Mouse (Mus musculus) R1 (cell line): Measurements from ENCODE around the gene Gcg.
A peak's percentile ranks its signal among the peaks of the same experiment; 100 is the strongest.

Experiments
- DNase-seq: peaks from one replicate; pipeline ENCODE4 v3.0.0-alpha.2; 2018; ENCODE audit warnings: low read depth, low spot score

Gcg gene

DNA sequence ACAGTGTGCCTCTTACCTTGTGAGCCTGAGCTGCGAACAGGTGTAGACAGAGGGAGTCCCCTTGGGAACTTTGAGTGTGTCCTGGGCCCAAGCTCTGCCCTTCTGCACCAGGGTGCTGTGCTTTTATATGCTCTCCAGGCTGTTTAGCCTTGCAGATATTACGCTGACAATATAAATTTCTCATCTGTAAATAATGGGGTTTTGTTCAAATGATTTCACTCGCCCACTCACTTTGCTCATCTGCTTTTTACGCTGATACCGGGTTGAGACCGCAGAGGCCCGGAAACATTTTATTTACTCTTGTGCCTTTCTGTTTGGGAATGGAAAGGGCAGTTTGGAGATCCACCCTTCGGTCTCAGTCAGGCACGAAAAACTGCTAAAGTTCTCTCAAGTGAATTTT, at the start of gene Gcg:
Gene Gcg (minus strand): TSS at position 101 of the 400 bp plus-strand sequence.
- no peak for DNase-seq

DNA sequence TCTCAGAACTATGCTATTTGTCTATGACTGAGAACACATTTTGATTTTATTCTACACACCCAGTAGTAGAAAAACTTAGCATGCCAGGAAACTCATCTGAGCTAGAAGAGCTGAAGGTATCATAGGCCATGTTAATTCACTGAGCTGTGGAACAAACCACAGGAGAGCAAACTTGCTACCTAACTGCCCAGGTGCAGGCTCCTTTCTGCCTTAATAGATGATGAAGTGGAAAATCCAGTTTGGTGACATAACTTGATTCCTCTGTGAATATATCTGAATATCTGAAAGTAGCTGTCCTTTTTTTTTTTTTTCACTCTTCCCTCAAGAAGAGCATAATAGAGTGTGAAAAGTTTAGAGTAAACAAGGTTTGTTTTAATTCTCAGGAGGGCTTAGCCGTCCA, 47.6 kb upstream of the Gcg start:
- no peak for DNase-seq

GRCm38 (mm10) chr2:62526399-62526798, 42.9 kb upstream of the Gcg start:
- DNase-seq, result no peak

DNA sequence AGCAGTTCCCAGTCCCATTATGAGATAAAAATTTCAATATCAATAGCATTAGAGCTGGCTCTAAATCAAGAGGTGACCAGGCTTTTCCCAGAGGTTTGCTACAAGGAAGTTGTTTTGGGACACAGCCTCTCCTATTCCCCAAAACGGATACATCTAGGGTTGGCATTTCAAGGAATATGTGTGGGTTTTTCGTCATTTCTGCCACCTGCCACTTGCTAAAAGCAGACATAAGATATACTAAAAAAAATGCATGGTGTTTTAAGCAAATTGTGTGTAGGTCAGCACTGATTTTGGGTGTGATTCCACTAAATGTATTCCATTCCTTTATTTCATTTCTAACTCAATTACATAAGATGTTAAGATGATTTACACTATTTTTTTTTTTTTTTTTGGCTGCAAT, 34.3 kb upstream of the Gcg start:
- DNase-seq, result no peak

DNA sequence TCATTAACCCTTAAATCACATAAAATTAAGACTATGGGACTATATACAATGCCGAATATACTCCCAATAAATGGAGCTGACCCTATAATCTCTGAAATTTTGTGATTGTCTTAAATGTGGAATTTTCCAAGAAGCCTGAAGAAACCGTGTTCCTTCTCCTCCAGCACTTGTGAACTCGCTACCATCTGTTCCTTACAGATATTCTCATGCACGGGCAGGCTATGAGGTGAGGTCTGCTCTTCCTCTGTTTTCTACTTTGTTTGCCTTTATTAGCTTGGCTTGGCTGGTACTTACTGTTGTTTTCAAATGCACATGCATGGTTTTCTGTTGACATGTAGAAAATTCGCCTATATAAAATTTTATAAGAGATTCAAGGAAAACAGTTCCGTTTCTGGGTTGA, 31.0 kb upstream of the Gcg start:
- DNase-seq, result no peak

- DNase-seq, result no peak
Observed at GRCm38 (mm10) chr2:62513477-62513876, 30.0 kb upstream of the Gcg start.

GRCm38 (mm10) chr2:62507130-62507529, 23.7 kb upstream of the Gcg start:
- DNase-seq, result no peak

DNA sequence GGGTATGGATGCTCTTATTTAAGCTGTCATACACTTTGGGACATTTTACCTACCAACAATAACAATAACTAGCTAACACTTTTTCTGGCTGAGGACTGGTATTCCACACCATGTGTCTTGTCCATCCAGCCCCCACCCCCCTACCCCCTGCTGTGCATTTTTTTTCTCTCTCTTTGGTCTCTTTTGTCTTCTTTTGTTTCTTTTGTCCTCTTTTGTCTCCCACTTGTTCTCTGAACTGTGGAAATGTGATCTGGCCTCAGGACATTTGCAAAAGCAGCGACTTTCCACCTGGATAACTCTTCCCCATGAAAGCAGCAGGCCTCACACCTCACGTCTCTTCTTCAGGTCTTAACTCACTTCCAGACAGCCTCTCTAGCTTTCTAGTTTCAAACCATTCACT, 23.0 kb upstream of the Gcg start:
- peak; percentile 62 for DNase-seq

GRCm38 (mm10) chr2:62504269-62504796, 20.9 kb upstream of the Gcg start:
- no peak for DNase-seq

- DNase-seq, result no peak
Observed at GRCm38 (mm10) chr2:62503326-62503725, 19.9 kb upstream of the Gcg start.

DNA sequence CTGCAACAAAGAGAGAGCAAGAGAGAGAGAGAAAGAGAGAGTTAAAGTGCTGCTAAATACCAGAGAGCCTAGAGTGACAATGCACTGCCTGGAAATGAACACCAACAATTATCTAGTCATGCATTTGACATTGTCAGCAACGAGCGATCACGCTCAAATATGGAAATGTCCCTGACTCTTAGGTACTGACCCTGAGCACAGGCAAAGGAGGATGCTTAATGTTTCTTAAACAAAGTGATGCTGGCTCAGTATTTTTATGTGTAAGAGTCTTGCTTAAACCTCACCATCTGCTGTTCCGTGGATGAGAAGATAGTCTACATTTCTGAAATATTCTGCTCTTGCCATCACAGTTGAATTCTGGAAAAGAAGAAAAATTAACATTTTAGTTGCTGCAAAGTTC, 19.1 kb upstream of the Gcg start:
- DNase-seq, result no peak

GRCm38 (mm10) chr2:62498821-62499220, 15.4 kb upstream of the Gcg start:
- no peak for DNase-seq

DNA sequence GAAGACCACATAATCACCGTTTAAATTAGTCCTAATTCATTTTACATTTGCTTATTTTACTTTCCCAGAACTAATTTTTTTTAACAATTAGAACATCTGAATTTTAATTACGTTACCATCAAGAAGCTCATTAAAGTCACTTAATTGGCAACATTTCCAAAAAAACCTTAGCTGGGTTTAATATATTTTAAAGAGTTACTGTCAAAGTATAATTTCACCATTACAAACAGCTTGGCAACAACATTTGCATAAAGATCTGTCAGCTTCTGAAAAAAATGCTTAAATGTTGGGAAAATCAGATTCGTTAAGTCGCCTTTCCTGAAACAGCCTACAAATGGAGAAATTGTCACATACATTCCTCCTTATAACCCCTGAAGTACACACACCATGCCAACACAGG, 14.6 kb upstream of the Gcg start:
- DNase-seq, result no peak

DNA sequence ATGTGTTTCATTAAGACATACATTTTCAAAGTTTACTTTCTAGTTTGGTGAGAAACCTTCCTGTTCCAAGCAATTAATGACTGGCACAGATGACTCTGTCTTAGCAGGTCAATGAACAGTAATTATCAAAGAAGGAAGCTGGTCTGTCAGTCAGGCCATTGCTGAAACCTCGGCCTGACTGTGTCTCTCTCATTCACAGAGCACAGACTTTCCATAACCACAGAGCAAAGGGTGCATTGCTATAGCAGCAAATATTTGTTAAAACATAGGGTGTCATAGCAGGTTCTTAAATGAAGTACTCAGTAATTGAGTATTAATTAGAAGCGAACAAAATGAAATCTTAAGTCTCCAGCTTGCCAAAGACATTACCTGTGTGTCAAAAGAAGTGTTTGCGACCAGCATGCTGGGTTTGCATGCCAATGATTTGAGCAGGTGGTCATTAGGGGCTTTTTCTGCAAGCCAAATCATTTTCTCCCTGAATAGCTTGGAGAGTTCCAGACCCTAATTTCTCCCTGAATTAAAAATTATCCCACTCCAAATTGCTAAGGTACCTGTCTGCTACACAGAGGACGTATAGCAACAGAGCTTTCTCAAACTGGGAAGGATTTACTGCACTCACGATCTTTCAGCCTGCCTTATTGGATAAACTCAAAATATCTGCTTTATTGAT, 14.0 kb upstream of the Gcg start:
- no peak for DNase-seq

DNA sequence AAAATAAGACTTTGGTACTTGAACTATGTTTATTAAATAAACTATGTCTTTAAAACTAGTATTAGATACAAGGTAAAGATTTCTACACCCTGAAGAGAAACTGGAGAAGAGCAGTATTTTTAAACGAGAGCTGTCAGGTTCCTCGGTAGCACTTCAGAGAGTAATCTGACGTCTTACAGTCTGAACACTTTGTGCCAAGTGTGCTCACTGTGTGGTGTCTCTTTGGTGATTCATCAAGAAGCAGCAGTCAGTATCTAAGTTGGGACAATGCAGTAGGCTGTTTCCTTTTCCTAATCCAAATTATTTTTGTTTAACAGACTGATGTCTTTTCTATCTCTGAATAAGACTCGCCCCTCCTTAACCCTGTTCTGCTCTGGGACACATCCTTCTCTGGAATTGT, 12.0 kb upstream of the Gcg start:
- DNase-seq, result no peak

DNA sequence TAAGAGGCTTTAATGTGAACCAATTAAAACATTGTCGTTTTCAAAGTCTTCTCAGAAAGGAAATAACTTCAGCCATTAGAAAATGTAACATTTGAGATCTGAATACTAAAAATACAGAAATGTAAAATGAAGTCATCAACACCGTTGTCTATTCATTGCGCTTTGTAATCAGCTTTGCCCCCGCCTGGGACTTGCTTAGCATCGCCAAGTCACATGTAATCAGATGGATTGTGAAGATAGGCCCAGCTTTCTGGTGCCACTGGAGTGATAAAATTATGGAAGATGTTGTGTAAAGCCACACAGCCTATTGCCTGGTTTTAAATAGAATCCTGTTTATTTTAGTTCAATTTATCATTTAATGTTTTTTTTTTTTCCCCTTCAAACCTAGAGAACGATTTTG, 6.4 kb upstream of the Gcg start:
- DNase-seq, result no peak

DNA sequence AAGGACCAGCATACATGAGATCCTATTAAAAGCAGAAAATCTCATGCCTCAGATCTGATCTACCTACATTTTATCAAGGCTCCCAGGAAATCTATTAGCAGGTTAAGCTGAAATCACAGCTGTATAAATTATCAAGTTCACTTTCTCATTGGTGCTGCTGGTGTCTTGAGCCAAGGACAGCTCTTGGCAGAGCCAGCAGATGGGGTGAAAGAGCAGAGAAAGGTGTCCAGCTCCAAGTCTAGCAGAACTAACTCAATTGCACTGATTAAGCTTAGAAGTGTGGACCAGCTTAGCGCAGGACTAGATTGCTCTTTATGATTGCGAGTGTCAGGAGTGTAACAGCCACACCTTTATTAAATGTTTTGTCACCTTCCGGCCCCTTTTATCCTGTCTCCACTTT, 1.5 kb upstream of the Gcg start:
- no peak for DNase-seq

GRCm38 (mm10) chr2:62480285-62481198, 2.9 kb downstream of the Gcg start:
- no peak for DNase-seq

- DNase-seq, result no peak
Observed at GRCm38 (mm10) chr2:62469551-62469950, 13.9 kb downstream of the Gcg start.

- no peak for DNase-seq
Observed at GRCm38 (mm10) chr2:62463287-62463686, 20.2 kb downstream of the Gcg start.

DNA sequence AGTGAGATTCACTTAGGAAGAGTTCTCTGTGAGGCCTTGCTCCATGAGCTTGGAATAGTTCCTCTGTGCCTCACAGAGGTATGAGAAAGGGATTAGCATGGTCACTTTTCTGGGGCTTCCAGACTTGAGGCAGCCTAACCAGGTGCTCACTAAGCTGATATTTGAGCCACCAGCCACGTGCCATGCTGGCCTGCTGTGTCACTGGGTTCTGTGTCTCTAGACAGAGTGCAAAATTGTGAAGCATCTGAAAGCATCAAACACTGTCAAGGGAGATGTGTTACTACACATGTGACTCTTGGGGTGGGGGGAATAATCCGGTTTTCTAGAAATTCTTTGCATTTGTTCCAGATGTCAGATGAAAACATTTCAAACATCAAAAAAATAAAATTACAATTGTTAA, 21.3 kb downstream of the Gcg start:
- DNase-seq, result no peak

GRCm38 (mm10) chr2:62460815-62461450, 22.5 kb downstream of the Gcg start:
- no peak for DNase-seq
